Mouse (Mus musculus) hindbrain, embryonic 12.5 days (tissue): ENCODE measurements around the gene Olfr771. TPM values are rescaled to one million over a fixed set of nuclear protein-coding genes. Genes with fewer than 3 reads are reported as not detected.
"Not testable (repeated sequence)": the region's sequence is repeated elsewhere in the genome, so short reads cannot be mapped to it uniquely, and the experiment has no call there.

ENCODE experiments used
- ATAC-seq: fragments of 200-750 bp; cut with Nextera tagmentation; 2 replicates; pipeline ENCODE4 v1.8.0; 2017; ENCODE audit warnings: moderate TSS enrichment; ENCODE audit not compliant: low FRiP score
- H3K27ac ChIP-seq: fragments of 300-500 bp; sonication (generic); 2 replicates; pipeline ENCODE4 v1.5.1; 2016; ENCODE audit warnings: mild to moderate bottlenecking
- H3K27me3 ChIP-seq: fragments of 300-500 bp; sonication (generic); 2 replicates; pipeline ENCODE4 v1.6.1; 2016; ENCODE audit warnings: mild to moderate bottlenecking
- H3K36me3 ChIP-seq: fragments of 300-500 bp; sonication (generic); 2 replicates; pipeline ENCODE4 v1.6.1; 2016; ENCODE audit warnings: mild to moderate bottlenecking
- H3K4me1 ChIP-seq: fragments of 300-500 bp; sonication (generic); 2 replicates; pipeline ENCODE4 v1.6.1; 2016
- H3K4me2 ChIP-seq: fragments of 300-500 bp; sonication (generic); replicated peaks from 2 replicates; pipeline ENCODE4 v1.6.1; 2016; ENCODE audit warnings: mild to moderate bottlenecking
- H3K4me3 ChIP-seq: fragments of 300-500 bp; sonication (generic); 2 replicates; pipeline ENCODE4 v1.5.1; 2016; ENCODE audit warnings: mild to moderate bottlenecking
- H3K9ac ChIP-seq: fragments of 300-500 bp; sonication (generic); 2 replicates; pipeline ENCODE4 v1.6.1; 2016; ENCODE audit warnings: mild to moderate bottlenecking, moderate library complexity
- H3K9me3 ChIP-seq: fragments of 300-500 bp; sonication (generic); replicated peaks from 2 replicates; pipeline ENCODE4 v1.6.1; 2016; ENCODE audit warnings: mild to moderate bottlenecking
- WGBS: fragments of 180-500 bp; shearing (Covaris S2); methylation state at CpG from one replicate; pipeline ENCODE4 v1.1.7; 2016; 5-methylcytosine and 5-hydroxymethylcytosine counted together
- polyA plus RNA-seq: library from polyadenylated mRNA; unstranded; fragments of >200 nt; fragmentation: Nextera tagmentation; extraction: Ambion mirVana; gene quantifications from 2 replicates; pipeline ENCODE4 v1.2.1, GENCODE M21; 2016

The Olfr771 gene
- polyA plus RNA-seq, result not detected in 2 replicates

DNA sequence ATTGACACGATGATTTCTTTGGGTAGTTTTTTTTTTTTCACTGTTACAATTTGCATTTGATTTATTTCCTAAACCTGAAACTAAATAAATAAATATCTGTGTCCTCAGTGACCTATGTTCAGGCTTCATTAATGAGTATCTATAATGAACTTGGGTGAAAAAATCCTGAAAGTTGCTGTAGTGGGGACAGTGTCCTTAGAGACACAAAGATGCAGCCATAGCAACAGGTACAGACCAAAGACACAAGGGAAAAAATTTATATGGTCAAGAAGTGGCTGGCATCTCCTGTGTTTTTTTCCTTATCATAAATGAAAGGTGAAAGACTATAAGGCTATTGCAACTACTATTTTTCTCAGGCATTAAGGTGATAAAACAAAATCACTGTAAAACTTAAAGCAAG is at the start of gene Olfr771:
Gene Olfr771 (minus strand): TSS at position 101 of the 400 bp plus-strand sequence.
- H3K9ac ChIP-seq, result no peak within 1 kb of the TSS
- no peak within 1 kb of the TSS for H3K4me2 ChIP-seq
- no peaks in the 10 kb centered on the region for H3K27me3 ChIP-seq
- H3K36me3 ChIP-seq, result no peaks in the 10 kb centered on the region
- WGBS, result 92% methylated on average over 1 of the region's 1 CpGs
- H3K4me1 ChIP-seq, result no peaks in the 10 kb centered on the region
- H3K9me3 ChIP-seq, result no peaks in the 10 kb centered on the region
- H3K4me3 ChIP-seq, result no peak within 1 kb of the TSS
- no peak within 1 kb of the TSS for H3K27ac ChIP-seq
- ATAC-seq, result no peak

GRCm38 (mm10) chr10:129187319-129187718 is 22.8 kb upstream of the Olfr771 start, which contains the start of gene Olfr773:
Gene Olfr773 (minus strand): TSS chr10:129187419.
- H3K36me3 ChIP-seq, H3K9me3 ChIP-seq, H3K27ac ChIP-seq, H3K4me2 ChIP-seq, H3K4me1 ChIP-seq, H3K27me3 ChIP-seq, H3K9ac ChIP-seq, H3K4me3 ChIP-seq, ATAC-seq: not testable (repeated sequence)

GRCm38 (mm10) chr10:129177821-129178220 is 13.3 kb upstream of the Olfr771 start, which contains the start of gene Olfr772:
Gene Olfr772 (minus strand): TSS chr10:129177921.
- H3K27me3 ChIP-seq, result not testable (repeated sequence)
- 88% methylated on average over 3 of the region's 4 CpGs for WGBS

GRCm38 (mm10) chr10:129138898-129139297 is 25.7 kb downstream of the Olfr771 start, which contains the start of gene Olfr770:
Gene Olfr770 (minus strand): TSS chr10:129138998.
- H3K4me3 ChIP-seq, result no peak within 1 kb of the TSS
- no peaks in the 10 kb centered on the region for H3K27me3 ChIP-seq
- ATAC-seq, result no peak
- 93% methylated on average over 2 of the region's 2 CpGs for WGBS
- no peak within 1 kb of the TSS for H3K27ac ChIP-seq
- no peaks in the 10 kb centered on the region for H3K9me3 ChIP-seq
- H3K4me2 ChIP-seq, result no peak within 1 kb of the TSS
- H3K9ac ChIP-seq, result no peak within 1 kb of the TSS
- no peaks in the 10 kb centered on the region for H3K4me1 ChIP-seq
- H3K36me3 ChIP-seq, result no peaks in the 10 kb centered on the region

More at GRCm38 (mm10) chr10:129177821-129178220, 13.3 kb upstream of the Olfr771 start, which contains the start of gene Olfr772:
- not testable (repeated sequence) for H3K4me3 ChIP-seq, H3K36me3 ChIP-seq, H3K27ac ChIP-seq, H3K4me1 ChIP-seq, H3K9me3 ChIP-seq, H3K4me2 ChIP-seq, H3K9ac ChIP-seq, ATAC-seq

DNA sequence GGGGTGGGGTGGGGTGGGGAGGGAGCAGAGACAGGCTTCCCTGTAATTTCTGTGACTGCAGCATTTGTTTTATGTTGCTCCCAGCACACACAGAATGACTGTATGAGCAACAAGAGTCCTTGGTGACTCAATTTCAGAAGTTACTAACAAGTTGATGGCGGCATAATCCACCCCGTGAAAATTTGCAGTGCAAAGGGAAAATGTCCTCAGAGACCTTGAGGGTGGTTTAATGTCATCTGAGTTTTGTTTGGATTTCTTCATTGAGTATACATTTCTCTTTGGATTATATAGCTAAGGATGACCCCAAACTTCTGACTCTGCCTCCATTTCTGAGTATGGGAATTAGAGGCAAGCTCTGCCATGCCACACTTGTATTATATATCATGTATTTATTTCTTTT is 46.8 kb downstream of the Olfr771 start, which contains the start of gene Olfr769:
Gene Olfr769 (minus strand): TSS at position 101 of the 400 bp plus-strand sequence.
- Histone ChIP-seq H3K27ac (no peak within 1 kb of the TSS), H3K9ac (no peak within 1 kb of the TSS), H3K9me3 (no peaks in the 10 kb centered on the region), H3K4me2 (no peak within 1 kb of the TSS), H3K4me1 (no peaks in the 10 kb centered on the region), H3K36me3 (no peaks in the 10 kb centered on the region), H3K4me3 (no peak within 1 kb of the TSS), H3K27me3 (no peaks in the 10 kb centered on the region)
- 86% methylated on average over 2 of the region's 2 CpGs for WGBS
- no peak for ATAC-seq

- no peak overlapping the region for H3K9ac ChIP-seq
- WGBS, result 92% methylated on average over 3 of the region's 3 CpGs
These were observed 49.4 kb downstream of the Olfr771 start for GRCm38 (mm10) chr10:129115146-129115545.

More at GRCm38 (mm10) chr10:129115146-129115545, 49.4 kb downstream of the Olfr771 start:
- Histone ChIP-seq H3K4me1 (no peaks in the 10 kb centered on the region), H3K27me3 (no peaks in the 10 kb centered on the region), H3K4me2 (no peak overlapping the region), H3K27ac (no peak overlapping the region), H3K4me3 (no peak overlapping the region), H3K9me3 (no peaks in the 10 kb centered on the region), H3K36me3 (no peaks in the 10 kb centered on the region)
- ATAC-seq, result no peak

Other genes with a start within 250 kb of the Olfr771 start
- gene Rdh5, start 241.9 kb downstream of the Olfr771 start, polyA plus RNA-seq, result 11.3 and 15.7 TPM in 2 replicates
- gene Bloc1s1, start 240.7 kb downstream of the Olfr771 start, polyA plus RNA-seq, result 210 and 235 TPM in 2 replicates
- gene Itga7, start 230.9 kb downstream of the Olfr771 start, polyA plus RNA-seq, result 3.6 and 4.4 TPM in 2 replicates
- not detected in 2 replicates for gene Mettl7b, start 203.8 kb downstream of the Olfr771 start, polyA plus RNA-seq
- gene Olfr9, start 175.3 kb downstream of the Olfr771 start, polyA plus RNA-seq, result not detected in 2 replicates
- gene Olfr763, start 154.0 kb downstream of the Olfr771 start, polyA plus RNA-seq, result not detected in 2 replicates
- gene Olfr764-ps1, start 124.9 kb downstream of the Olfr771 start, polyA plus RNA-seq, result not detected in 2 replicates
- not detected in 2 replicates for gene Olfr765, start 114.8 kb downstream of the Olfr771 start, polyA plus RNA-seq
- gene Olfr766-ps1, start 95.8 kb downstream of the Olfr771 start, polyA plus RNA-seq, result not detected in 2 replicates
- not detected in 2 replicates for gene Olfr767, start 81.8 kb downstream of the Olfr771 start, polyA plus RNA-seq
- not detected in 2 replicates for gene Olfr768, start 65.4 kb downstream of the Olfr771 start, polyA plus RNA-seq
- not detected in 2 replicates for gene Olfr769, start 46.9 kb downstream of the Olfr771 start, polyA plus RNA-seq
- gene Olfr770, start 25.8 kb downstream of the Olfr771 start, polyA plus RNA-seq, result not detected in 2 replicates
- gene Olfr772, start 13.2 kb upstream of the Olfr771 start, polyA plus RNA-seq, result not detected in 2 replicates
- not detected in 2 replicates for gene Olfr773, start 22.7 kb upstream of the Olfr771 start, polyA plus RNA-seq
- gene Olfr774, start 71.5 kb upstream of the Olfr771 start, polyA plus RNA-seq, result not detected in 2 replicates
- not detected in 2 replicates for gene Olfr775, start 83.7 kb upstream of the Olfr771 start, polyA plus RNA-seq
- not detected in 2 replicates for gene Olfr776, start 94.4 kb upstream of the Olfr771 start, polyA plus RNA-seq
- gene Olfr777, start 106.7 kb upstream of the Olfr771 start, polyA plus RNA-seq, result not detected in 2 replicates
- gene Olfr780, start 153.4 kb upstream of the Olfr771 start, polyA plus RNA-seq, result not detected in 2 replicates
- not detected in 2 replicates for gene Olfr781, start 164.1 kb upstream of the Olfr771 start, polyA plus RNA-seq
- not detected in 2 replicates for gene Olfr782, start 184.1 kb upstream of the Olfr771 start, polyA plus RNA-seq
- gene Olfr784, start 219.3 kb upstream of the Olfr771 start, polyA plus RNA-seq, result not detected in 2 replicates
- not detected in 2 replicates for gene Olfr785, start 240.7 kb upstream of the Olfr771 start, polyA plus RNA-seq